Mouse (Mus musculus) heart, adult 2 months (tissue): ENCODE results near the gene Nrxn3. TPM values are rescaled to one million over a fixed set of nuclear protein-coding genes. Genes with fewer than 3 reads are reported as not detected.

Experiments used
- DNase-seq, 2 experiments: peaks; one replicate each; pipeline ENCODE4 v3.0.0; 2021
- H3K27ac ChIP-seq: fragments of 200-600 bp; 2 replicates; pipeline ENCODE4 v1.8.1; 2022
- H3K27me3 ChIP-seq: fragments of 200-500 bp; 2 replicates; pipeline ENCODE4 v1.6.1; 2012; ENCODE audit warnings: mild to moderate bottlenecking, low read length, inconsistent platforms, mixed read lengths; ENCODE audit not compliant: control insufficient read depth, insufficient read depth
- H3K36me3 ChIP-seq: fragments of 200-500 bp; 2 replicates; pipeline ENCODE4 v1.6.1; 2012; ENCODE audit warnings: low read length, inconsistent platforms; ENCODE audit not compliant: control insufficient read depth, insufficient read depth
- H3K4me1 ChIP-seq: fragments of 200-500 bp; 2 replicates; pipeline ENCODE4 v1.6.1; 2011; ENCODE audit warnings: low read length; ENCODE audit not compliant: control insufficient read depth, insufficient read depth
- H3K4me3 ChIP-seq: fragments of 200-600 bp; 2 replicates; pipeline ENCODE4 v1.8.1; 2022
- H3K79me2 ChIP-seq: fragments of 200-500 bp; replicated peaks from 2 replicates; pipeline ENCODE4 v1.6.1; 2012; ENCODE audit warnings: mild to moderate bottlenecking, inconsistent platforms, low read length, moderate library complexity, mixed read lengths; ENCODE audit not compliant: control insufficient read depth, insufficient read depth
- H3K9ac ChIP-seq: fragments of 200-500 bp; 2 replicates; pipeline ENCODE4 v1.6.1; 2012; ENCODE audit warnings: low read depth, mild to moderate bottlenecking, control low read depth, inconsistent platforms, low read length, mixed read lengths
- CTCF ChIP-seq: fragments of 200-600 bp; IDR thresholded peaks from 2 replicates; pipeline ENCODE4 v1.8.1; 2022; ENCODE audit warnings: antibody characterized with exemption, mild to moderate bottlenecking, moderate library complexity
- EP300 ChIP-seq: fragments of 200-500 bp; IDR thresholded peaks from 2 replicates; pipeline ENCODE4 v1.6.1; 2011; ENCODE audit warnings: low read depth, low read length, control low read depth; ENCODE audit not compliant: insufficient read depth
- POLR2A ChIP-seq: fragments of 200-500 bp; IDR thresholded peaks from 2 replicates; pipeline ENCODE4 v1.6.1; 2011; ENCODE audit warnings: mild to moderate bottlenecking, low read depth, low read length, control low read depth; ENCODE audit not compliant: insufficient read depth
- WGBS: fragments of 180-500 bp; shearing (Covaris S2); methylation state at CpG from one replicate; pipeline ENCODE4 v1.1.7; 2018; 5-methylcytosine and 5-hydroxymethylcytosine counted together
- intact Hi-C: fragments of 180-260 bp; cut with DNase I; formaldehyde crosslinking; loops from one replicate; pipeline ENCODE4 v1.15.1; 2025
- polyA plus RNA-seq: library from polyadenylated mRNA; depleted of rRNA; stranded (reverse); fragments of >200 nt; gene quantifications from 2 replicates; pipeline ENCODE4 v1.2.3, GENCODE M21; 2012
- total RNA-seq, 2 experiments: library from RNA; stranded (reverse); gene quantifications; 2 replicates each; pipeline ENCODE4 v1.2.3; 2021

Nrxn3 gene
- total and polyA plus RNA-seq, 3 experiments: 0.18 to 0.31 TPM; not detected in 1

DNA sequence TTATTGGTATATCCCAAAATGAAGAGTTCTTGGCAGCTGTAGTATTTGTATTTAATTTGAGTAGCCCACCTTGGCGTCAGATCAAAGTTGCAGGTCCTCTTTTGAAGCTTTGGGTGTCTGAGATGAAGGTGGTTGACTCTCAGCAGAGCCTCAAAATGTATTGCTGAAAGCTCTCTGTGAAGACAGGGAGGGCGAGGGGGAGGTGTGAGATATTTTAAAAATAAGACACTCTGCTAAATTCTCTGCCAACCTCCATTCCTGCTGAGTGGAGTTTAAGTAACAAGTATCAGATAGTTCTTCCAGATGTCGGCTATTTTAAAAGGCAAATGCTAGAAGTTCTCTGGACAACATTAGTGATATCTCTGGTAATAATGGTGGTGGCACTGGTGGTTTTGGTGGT is 1069.2 kb downstream of the Nrxn3 start:
- DNase-seq: no peak
- no peaks in the 10 kb centered on the region for H3K79me2 ChIP-seq
- WGBS: 61% methylated on average over 3 of the region's 3 CpGs
- no peaks in the 10 kb centered on the region for H3K36me3 ChIP-seq
- H3K4me3 ChIP-seq: no peak overlapping the region
- H3K4me1 ChIP-seq: no peaks in the 10 kb centered on the region
- no peak overlapping the region for H3K27ac ChIP-seq
- intact Hi-C loops: no loop called here
- no peaks in the 10 kb centered on the region for H3K27me3 ChIP-seq
- H3K9ac ChIP-seq: no peak overlapping the region
- no peak for TF ChIP-seq POLR2A
- TF ChIP-seq EP300: no peak
- TF ChIP-seq CTCF: no peak

DNA sequence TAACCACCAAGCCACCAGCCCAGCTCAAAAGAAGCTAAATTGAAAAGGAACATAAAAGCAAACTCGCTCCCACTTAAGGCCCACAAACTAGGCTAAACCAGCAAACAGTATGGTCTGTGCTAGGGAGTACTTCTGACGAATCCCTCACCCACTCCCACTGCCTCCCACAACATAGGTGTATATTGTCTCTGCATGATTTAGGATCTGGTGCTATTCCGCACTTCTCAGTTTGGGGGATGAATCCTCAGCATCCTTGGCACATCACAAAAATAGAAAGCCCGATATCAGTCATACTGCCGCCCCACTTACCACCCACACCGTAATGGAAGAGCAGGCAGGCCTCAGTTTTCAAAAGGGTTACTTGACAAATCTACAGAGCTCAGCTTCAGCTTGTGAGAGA is 1072.1 kb downstream of the Nrxn3 start:
- Histone ChIP-seq H3K79me2 (no peaks in the 10 kb centered on the region), H3K9ac (no peak overlapping the region), H3K27me3 (no peaks in the 10 kb centered on the region), H3K4me1 (no peaks in the 10 kb centered on the region), H3K36me3 (no peaks in the 10 kb centered on the region), H3K27ac (no peak overlapping the region), H3K4me3 (no peak overlapping the region)
- intact Hi-C loops: no loop called here
- TF ChIP-seq EP300 (no peak), CTCF (no peak), POLR2A (no peak)
- WGBS: 79% methylated on average over 6 of the region's 6 CpGs
- DNase-seq: no peak

DNA sequence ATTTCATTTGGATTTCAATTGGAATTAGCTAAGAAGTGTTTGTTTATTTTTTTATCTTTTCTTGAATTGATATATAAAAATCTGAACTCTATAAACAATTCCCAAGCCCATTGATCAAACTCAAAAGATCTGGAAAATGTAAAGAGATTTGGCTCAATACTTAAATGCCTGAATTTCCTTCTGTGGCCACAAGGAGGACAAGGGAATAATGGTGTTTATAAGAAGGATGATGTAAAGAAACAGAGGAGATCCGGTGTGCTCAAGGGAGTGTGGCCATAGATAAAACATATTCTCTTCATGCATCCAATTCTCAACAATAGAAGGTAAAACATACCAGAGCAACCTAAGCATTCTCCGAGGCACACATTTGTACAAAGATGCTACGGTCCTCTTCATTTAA is 1085.5 kb downstream of the Nrxn3 start:
- TF ChIP-seq POLR2A (no peak), CTCF (peak; percentile 17; the same call in 1 of the 2 replicates), EP300 (no peak)
- DNase-seq: no peak
- no peak overlapping the region for H3K27ac ChIP-seq
- H3K36me3 ChIP-seq: no peaks in the 10 kb centered on the region
- 63% methylated on average over 3 of the region's 3 CpGs for WGBS
- no peak overlapping the region for H3K9ac ChIP-seq
- no peaks in the 10 kb centered on the region for H3K4me1 ChIP-seq
- H3K4me3 ChIP-seq: no peak overlapping the region
- no peaks in the 10 kb centered on the region for H3K79me2 ChIP-seq
- intact Hi-C loops: no loop called here
- no peaks in the 10 kb centered on the region for H3K27me3 ChIP-seq

DNA sequence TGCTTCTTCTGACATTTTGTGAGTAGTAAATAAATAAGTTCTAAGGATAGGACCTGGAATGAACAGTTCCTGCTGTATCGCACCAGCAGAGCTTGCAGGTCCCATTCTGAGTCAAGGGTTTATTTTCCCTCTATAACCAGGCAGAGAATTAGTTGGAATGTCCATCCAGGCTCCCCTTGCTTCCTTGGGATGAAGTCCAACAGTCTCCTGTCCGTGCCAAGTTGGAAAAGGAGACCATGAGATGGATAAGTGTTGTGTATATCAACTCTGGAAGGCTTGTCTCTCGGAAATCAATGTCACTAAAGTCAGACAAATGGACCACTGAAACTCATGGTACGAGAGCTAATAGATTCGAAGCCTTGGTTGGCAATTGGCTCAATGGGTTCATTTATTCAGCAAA is 1087.5 kb downstream of the Nrxn3 start:
- Histone ChIP-seq H3K4me3 (no peak overlapping the region), H3K27me3 (no peaks in the 10 kb centered on the region), H3K9ac (no peak overlapping the region), H3K4me1 (no peaks in the 10 kb centered on the region), H3K27ac (no peak overlapping the region), H3K79me2 (no peaks in the 10 kb centered on the region), H3K36me3 (no peaks in the 10 kb centered on the region)
- TF ChIP-seq POLR2A (no peak), EP300 (no peak), CTCF (no peak)
- no peak for DNase-seq
- intact Hi-C loops: no loop called here
- WGBS: 76% methylated on average over 5 of the region's 5 CpGs

DNA sequence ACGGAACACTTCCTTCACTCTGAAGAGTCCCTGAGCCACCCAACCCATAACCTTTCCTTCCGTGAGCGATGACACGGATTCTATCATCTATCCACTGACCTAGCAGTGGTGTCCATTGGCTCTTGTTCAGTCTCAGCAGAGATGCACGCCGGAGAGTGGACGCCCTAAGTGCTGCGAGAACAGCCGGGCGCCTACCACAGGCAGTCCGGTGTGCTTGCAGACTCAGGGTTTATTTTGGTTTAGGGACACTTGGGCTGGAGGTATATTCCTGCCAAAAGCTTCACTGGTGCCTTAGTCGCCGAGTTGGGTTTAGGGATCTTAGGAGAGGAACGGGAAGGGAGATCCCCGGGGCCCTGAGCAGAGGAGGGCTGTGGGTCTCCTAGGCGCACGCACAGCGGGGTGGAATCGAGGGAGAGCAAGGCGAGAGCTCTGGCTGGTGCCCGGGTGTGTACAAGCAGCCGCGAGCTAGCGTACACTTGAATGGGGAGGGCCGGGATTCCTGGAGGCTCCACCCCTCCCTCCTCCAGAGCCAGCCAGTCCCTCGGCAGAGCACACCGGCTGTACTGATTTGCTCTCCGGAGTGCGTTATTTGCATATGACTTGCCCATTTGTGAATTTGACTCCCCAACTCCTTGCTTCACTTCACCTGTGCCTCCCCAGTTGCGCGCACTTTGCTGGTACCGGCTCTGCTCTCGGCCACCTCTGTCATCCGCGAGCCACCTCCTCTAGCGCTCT is 1089.3 kb downstream of the Nrxn3 start:
- Histone ChIP-seq H3K79me2 (no peaks in the 10 kb centered on the region), H3K27me3 (no peaks in the 10 kb centered on the region), H3K4me1 (no peaks in the 10 kb centered on the region), H3K9ac (no peak overlapping the region), H3K4me3 (peak overlapping the region; percentile 14; the same call in 1 of the 2 replicates), H3K36me3 (no peaks in the 10 kb centered on the region), H3K27ac (no peak overlapping the region)
- peak; percentile 33 to 46 for DNase-seq
- WGBS: under 1% methylated on average over 36 of the region's 36 CpGs
- intact Hi-C loops: no loop called here
- TF ChIP-seq EP300 (no peak), POLR2A (no peak), CTCF (no peak)

DNA sequence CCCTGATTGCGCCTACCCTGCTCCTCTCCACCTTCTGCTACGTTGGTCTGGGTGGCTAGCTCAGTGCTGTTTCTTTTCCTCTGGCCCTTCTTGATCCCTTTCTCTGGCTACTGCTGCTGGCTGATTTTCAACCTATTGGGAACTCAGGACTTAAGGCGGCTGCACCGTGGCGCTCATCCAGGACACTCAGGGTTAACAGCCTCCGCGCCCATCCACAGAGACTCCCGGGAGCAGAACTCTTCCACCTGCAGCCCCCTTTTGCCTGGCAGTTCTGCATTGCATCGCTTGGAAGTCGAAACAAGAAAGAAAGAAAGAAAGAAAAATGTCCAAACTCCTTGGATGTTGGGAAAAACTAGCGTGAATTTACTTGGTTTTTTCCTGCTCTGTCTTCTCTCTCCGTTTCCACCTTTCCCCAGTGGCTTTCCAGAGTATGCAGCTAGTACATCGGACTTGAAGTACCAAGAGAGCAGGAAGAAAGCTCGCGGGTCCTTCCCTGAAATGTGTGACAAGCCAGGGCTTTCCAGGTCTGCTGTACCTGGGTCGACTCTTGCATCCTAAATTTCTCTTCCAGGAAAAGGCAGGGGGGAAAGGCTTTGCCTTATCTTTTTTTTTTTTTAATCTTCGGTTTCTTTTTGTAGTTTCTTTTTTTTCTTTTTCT is 1090.0 kb downstream of the Nrxn3 start:
- under 1% methylated on average over 17 of the region's 17 CpGs for WGBS
- intact Hi-C loops: no loop called here
- H3K36me3 ChIP-seq: no peaks in the 10 kb centered on the region
- no peaks in the 10 kb centered on the region for H3K79me2 ChIP-seq
- no peaks in the 10 kb centered on the region; the same call in 1 of the 2 replicates for H3K27me3 ChIP-seq
- H3K27ac ChIP-seq: no peak overlapping the region
- H3K4me3 ChIP-seq: peak overlapping the region; percentile 14; the same call in 1 of the 2 replicates
- H3K9ac ChIP-seq: no peak overlapping the region
- no peaks in the 10 kb centered on the region for H3K4me1 ChIP-seq
- TF ChIP-seq EP300 (no peak), CTCF (no peak), POLR2A (no peak)
- DNase-seq: no peak
